Mouse (Mus musculus) urinary bladder, postnatal 36 days (tissue): ENCODE measurements around the gene Mynn.

ENCODE experiments used
- DNase-seq, 2 experiments: peaks; one replicate each; pipeline ENCODE4 v3.0.0; 2022; ENCODE audit warnings: low spot score in 2 of 2, mixed read lengths in 1 of 2

The Mynn gene

GRCm38 (mm10) chr3:30644207-30644606 lies 42.3 kb downstream of the Mynn start, which contains the start of gene Lrriq4:
Gene Lrriq4 (plus strand): TSS chr3:30644507.
- no peak for DNase-seq

DNA sequence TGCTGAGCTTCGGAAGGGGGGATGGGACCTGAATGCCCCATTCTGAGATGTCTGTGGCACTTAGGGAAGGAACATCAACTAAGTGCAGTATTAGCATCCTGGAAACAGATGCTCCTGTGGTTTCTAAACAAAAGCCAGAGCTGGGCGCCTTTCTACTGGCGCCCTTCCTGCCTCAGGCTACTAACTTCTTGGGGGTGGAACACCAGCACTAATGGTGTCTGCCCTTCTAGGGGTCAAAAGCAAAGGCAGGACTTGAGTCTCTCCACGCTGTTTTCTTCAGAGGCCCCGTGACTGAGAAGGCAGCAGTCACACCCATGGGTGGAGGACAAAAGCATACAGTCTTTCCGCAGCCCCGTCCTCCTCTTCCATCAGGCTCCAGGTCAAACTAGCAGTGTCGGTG lies 44.9 kb downstream of the Mynn start:
- DNase-seq, result no peak

DNA sequence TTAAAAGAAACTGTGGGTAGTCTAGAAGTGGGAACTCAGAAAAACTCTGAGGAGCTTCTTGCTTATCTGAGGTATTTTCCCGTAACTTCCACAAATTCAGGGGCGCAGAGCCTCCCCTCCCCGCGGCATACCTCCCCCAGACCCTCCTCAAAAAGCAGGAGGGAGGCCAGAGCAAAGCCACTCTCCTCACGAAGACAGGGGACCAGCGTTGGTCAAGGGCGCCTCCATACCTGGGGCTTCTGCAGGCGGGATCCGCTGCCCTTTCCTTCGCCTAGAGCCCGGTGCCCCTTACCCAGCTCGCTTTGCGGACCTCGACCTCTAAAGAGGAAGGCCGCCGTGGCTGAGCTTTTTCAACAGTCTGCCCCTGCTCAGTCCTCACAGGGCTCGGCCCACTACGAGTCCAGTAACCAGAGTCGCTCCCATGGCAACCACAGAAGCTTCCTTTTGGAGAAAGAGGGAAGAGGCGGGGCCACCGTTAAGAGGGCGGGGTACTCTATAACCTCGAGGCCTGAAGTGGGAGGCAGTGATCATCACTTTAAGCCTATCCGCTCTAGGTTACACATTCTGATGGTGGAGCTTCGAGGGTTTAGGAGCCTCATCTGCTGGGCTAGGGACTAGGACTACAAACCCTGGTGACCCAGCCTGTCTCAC lies 45.7 kb downstream of the Mynn start, which contains the start of gene Lrrc34:
Lrrc34 (minus strand) TSS at position 430 of the 651 bp plus-strand sequence.
- peak in 1 of 2 experiments; percentile 23 for DNase-seq

DNA sequence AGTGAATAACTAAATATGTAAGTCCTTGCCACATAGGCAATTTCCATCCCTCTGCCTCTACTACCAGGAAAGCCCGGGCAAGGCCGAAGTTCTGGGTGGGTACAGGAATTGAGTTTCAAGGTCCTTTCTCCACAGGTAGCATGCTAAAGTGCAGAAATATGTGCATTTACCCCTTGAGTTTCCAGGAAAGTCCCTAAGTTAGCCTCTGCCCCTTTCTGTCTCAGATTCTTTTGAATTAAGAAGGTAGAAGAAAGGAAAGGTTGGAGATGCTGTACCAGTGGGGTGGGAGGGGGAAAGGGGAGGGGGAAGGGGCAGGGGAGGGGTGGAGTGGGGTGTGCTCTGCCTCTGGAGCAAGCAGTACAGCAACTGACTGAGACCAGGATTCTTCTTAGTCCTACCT lies 46.6 kb downstream of the Mynn start:
- no peak for DNase-seq

DNA sequence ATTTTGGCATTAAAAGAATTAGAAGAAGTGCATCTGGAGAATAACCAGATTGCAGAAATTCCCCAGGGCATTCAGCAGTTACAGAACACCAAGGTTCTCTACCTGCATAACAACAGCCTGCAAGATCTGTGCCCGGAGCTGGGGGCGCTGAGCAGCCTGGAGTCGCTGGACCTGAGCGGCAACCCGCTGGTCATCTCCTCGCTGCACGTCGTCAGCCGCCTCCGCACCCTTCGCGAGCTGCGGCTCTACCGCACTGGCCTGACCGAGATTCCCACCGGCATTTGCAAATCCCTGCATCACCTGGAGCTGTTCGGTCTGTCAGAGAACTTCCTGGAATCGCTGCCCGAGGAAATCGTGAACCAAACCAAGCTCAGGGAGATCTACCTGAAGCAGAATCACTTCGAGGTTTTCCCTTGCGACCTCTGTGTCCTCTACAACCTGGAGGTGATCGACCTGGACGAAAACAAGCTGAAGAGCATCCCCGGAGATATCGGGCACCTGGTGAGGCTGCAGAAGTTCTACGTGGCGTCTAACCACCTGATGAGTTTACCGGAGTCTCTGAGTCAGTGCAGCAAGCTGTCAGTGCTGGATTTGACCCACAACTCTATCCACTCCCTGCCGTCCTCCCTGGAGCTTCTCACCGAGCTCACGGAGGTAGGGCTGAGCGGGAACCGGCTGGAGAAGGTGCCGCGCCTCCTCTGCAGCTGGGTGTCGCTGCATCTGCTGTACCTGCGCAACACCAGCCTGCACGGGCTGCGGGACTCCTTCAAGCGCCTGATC lies 48.4 kb downstream of the Mynn start:
- peak in 1 of 2 experiments; percentile 25 for DNase-seq

DNA sequence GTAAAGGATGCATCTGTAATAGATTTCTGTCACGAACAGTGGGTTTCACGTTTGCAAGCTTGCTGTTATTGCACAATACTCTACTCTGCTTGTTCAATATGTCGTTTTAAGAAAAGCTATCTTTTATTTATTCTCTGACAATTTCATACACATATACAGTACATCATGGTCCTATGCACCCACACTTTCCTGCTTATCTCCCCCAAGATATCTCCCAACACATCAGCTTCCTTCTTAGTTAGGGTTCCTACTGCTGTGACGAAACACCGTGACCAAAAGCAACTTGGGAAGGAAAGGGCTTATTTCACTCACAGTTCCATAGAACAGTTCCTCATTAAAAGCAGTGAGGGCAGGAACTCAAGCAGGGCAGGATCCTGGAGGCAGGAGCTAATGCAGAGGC lies 54.1 kb downstream of the Mynn start:
- DNase-seq, result no peak

DNA sequence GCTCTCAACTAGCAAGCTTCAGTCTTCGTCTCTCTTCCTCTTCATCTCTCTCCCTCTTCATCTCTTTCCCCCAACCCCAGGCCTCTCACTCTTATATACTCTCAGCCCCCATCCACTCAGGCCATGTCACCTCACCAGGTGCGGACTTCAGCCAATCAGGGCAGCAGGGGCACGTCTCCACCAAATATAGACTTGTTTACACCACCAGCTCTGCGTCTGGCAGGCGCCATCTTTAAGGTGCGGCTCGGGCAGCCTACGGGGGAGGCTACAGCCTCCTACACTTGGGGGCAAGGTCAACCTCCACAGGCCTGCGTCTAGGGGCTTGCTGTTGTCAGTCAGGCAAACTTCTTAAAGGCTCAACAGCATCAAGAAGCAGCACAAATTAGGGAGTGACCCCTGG lies 56.6 kb downstream of the Mynn start:
- no peak for DNase-seq
